Mouse (Mus musculus) Patski (cell line): ENCODE measurements around the gene Methig1. TPM values are rescaled to one million over a fixed set of nuclear protein-coding genes. Genes with fewer than 3 reads are reported as not detected.
"Not testable (repeated sequence)": the region's sequence is repeated elsewhere in the genome, so short reads cannot be mapped to it uniquely, and the experiment has no call there.

Experiments used
- ATAC-seq: fragments of 100-300 bp; one replicate; pipeline ENCODE4 v1.8.0; 2021
- CTCF ChIA-PET: fragments of 350-600 bp; sonication (Branson Sonifier 250); formaldehyde crosslinking; loops from one replicate; lab custom pipeline; 2022; ENCODE audit warnings: inconsistent platforms; lab: Charles Lee
- POLR2A ChIA-PET: fragments of 350-600 bp; sonication (Branson Sonifier 250); formaldehyde crosslinking; loops from one replicate; lab custom pipeline; 2022; ENCODE audit warnings: antibody characterized with exemption, inconsistent platforms; lab: Charles Lee
- DNase-seq: peaks from one replicate; pipeline ENCODE4 v3.0.0-alpha.2; 2011; ENCODE audit warnings: low read depth, low spot score
- H3K27me3 ChIP-seq: fragments of 371-371 bp; one replicate; pipeline ENCODE4 v1.5.1; 2021
- CTCF ChIP-seq: fragments of 100-300 bp; IDR thresholded peaks from one replicate; pipeline ENCODE4 v1.5.1; 2021
- in situ Hi-C: fragments of 300-500 bp; cut with MboI; formaldehyde crosslinking; loops from 3 replicates; pipeline ENCODE4 v1.11.1; 2018; ENCODE audit warnings: low pct_unique_long_range_greater_than_20kb, mixed read lengths
- polyA plus RNA-seq: library from polyadenylated mRNA; unstranded; gene quantifications from one replicate; pipeline ENCODE4 v1.2.3, GENCODE M21; 2021

Methig1 gene
- polyA plus RNA-seq, 1 experiment from 2014 or later = 0.51 TPM

DNA sequence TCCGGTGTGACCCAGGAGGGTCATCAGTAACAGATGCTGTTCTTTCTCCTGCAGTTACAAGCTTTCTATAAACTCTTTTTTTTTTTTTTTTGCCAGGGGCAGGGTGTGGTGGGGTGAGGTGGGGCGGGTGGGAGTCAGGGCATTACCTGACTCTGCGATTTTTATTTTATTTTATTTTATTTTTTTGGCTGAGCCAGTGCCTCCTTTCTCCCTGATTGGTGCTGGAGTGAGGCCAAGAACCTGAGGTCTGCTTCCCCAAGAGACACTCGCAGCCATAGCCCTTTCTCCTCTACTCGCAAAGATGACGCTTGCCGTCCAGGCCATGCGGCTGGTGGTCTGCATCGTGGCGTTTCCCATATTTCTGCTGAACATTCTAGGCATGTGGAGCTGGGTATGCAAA is 18.3 kb upstream of the Methig1 start, which contains the start of gene Mettl7a3:
Mettl7a3 (plus strand) TSS at position 301 of the 400 bp plus-strand sequence.
- no peaks in the 10 kb centered on the region for H3K27me3 ChIP-seq
- ATAC-seq (no peak), DNase-seq (no peak)
- CTCF ChIA-PET = interaction anchor here (0.7 to 1.7 kb wide), 2 partner anchors 26 to 40 kb away, joined by 3 to 5 read pairs; no protein-coding TSS in a partner anchor
- no peak for TF ChIP-seq CTCF
- POLR2A ChIA-PET = interaction anchor here (0.8 kb wide), 1 partner anchor 36 kb away, joined by 4 read pairs; no protein-coding TSS in a partner anchor
- in situ Hi-C loops = no loop called here

DNA sequence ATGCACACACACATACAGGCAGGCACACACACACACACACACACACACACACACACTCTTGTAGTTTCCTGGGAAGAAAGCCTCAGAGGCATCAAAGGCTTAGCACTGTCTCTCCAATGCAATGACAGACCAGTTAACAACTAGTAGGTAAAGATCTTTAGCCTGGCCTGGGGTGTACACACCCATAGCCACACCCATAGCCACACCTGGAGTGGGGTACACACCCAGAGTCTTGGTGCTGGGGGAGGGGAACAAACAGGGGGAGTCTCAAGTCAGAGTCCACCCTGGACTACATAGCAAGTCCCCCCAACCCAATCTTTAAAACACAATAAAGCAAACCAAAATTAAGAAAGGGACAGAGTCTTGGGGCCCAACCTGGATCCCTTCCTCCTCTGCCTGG is 15.6 kb upstream of the Methig1 start:
- POLR2A ChIA-PET, ATAC-seq, in situ Hi-C loops, DNase-seq, H3K27me3 ChIP-seq, CTCF ChIA-PET: not testable (repeated sequence)

DNA sequence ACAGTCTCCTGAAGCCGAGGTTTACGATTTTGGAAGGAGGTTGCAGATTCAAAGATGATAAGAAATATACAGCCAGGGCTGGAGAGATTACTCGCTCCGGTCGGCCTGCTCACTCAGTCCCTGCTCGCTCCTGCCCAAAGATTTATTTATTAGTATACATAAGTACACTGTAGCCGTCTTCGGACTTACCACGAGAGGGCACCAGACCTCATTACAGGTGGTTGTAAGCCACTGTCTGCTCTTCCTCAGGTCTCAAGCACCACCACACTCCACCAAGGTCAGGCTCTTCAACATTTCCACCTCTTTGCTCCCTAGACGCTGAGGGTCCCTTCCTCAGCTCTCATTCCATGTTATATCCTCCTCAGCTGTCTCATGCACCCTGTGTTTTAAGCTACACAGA is 15.1 kb upstream of the Methig1 start:
- ATAC-seq, POLR2A ChIA-PET, DNase-seq, H3K27me3 ChIP-seq, in situ Hi-C loops: not testable (repeated sequence)
- CTCF ChIA-PET = interaction anchor here (0.9 to 1.1 kb wide), 2 partner anchors 13 to 36 kb away, joined by 3 to 5 read pairs; no protein-coding TSS in a partner anchor

DNA sequence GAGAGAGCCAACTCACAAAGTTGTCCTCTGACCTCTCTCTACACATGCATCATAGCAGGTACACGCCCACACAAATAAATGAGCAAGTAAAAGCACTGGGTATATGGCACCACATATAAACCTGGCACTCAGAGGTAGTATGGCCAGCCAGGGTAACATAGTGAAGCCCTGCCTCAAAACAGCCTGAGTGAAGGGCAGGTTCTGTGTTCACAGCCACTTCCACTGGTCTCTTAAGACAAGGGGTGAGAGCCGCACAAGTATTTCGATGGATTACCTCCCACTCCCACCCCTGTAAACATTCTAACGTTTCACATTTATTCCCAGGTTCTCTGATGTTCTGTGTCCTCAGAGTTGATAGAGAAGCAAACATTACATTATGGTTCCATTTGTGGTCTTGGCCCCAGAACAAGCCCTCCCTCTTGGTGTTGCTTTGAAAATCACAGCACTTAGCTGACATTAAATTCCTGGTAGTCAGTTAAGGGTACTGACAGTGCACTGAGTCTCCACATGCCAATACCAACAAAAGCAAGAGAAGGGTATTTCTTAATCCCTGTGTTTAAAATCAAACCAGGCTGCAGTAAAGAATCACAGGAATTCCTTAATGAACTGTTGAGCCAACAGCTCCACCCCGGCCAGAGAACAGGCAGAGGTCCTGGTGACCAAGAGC is 11.5 kb upstream of the Methig1 start:
- ATAC-seq = peak; percentile 67
- H3K27me3 ChIP-seq, in situ Hi-C loops, POLR2A ChIA-PET, DNase-seq: not testable (repeated sequence)
- CTCF ChIA-PET = interaction anchor here (1.8 to 2.7 kb wide), 3 partner anchors 30 to 33 kb away, joined by 4 to 11 read pairs (median 4); no protein-coding TSS in a partner anchor

DNA sequence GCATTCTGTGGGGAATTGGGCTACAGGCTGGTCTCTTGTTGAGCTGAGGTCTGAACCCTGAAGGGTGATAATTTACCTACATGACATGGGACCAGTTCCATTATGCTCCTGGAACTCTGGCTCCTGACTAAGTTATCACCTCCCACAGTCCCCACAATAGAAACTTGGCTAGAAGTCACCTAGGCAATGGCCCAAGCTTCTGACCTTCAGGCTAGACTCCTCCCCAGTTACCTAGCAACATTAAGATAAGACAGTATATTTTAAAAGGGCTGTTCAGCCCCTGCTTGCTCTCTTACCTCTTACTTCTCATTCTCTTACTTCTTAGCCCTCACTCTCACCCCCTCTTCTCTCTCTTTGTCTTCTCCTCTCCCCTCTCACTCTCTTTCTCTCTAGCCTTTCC is 7.5 kb upstream of the Methig1 start:
- POLR2A ChIA-PET = no interaction called here
- no peak for ATAC-seq

DNA sequence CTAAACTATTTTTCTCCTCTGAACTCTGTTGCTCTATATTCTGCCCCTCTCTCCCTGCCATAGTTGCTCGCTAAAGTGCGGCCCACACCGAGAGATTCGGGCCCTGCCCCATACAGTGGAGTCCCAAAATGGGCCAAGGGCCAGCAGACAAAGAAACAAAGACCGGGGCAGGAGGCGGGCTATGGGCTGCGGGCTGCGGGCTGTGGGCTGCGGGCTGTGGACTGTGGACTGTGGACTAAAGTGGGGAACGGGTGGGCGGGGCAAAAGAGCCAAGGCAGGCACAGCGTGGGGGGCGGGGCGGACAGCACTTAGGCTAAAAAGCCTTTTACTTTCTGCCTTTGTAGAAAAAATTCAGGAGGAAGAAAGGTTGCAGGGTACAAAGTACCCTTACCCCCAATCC is 6.2 kb upstream of the Methig1 start:
- no peaks in the 10 kb centered on the region for H3K27me3 ChIP-seq
- DNase-seq (no peak), ATAC-seq (no peak)
- ChIA-PET CTCF (interaction anchor here (1.2 kb wide), 1 partner anchor 21 kb away, joined by 4 read pairs; no protein-coding TSS in a partner anchor), POLR2A (no interaction called here)
- TF ChIP-seq CTCF = no peak
- in situ Hi-C loops = no loop called here

More for the DNA sequence above, 7.5 kb upstream of the Methig1 start:
- no peaks in the 10 kb centered on the region for H3K27me3 ChIP-seq
- TF ChIP-seq CTCF = no peak
- DNase-seq = no peak
- CTCF ChIA-PET = no interaction called here
- in situ Hi-C loops = no loop called here

DNA sequence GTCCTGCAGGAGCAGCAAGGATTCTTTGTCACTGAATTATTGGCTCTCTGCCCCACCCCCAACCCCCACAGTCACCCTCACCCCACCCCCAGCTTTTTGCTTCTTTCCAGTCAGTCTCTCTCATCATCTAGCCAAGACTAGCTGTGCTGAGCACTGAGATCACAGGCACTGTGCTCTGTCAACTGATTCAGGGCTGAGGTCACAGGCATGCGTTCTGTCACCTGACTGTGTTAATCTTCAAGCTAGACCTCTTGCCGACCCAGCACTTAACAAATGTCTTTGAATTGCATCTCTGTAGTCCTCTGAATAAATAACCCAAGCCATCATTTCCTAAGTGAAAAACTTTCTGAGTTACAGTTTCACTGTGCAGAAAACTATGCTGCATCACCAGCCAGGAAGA is 3.5 kb upstream of the Methig1 start:
- in situ Hi-C loops = no loop called here
- ChIA-PET POLR2A (no interaction called here), CTCF (interaction anchor here (1.2 kb wide), 1 partner anchor 26 kb away, joined by 4 read pairs; no protein-coding TSS in a partner anchor)
- TF ChIP-seq CTCF = no peak
- H3K27me3 ChIP-seq = no peaks in the 10 kb centered on the region
- DNase-seq = peak; percentile 83
- peak; percentile 76 for ATAC-seq

DNA sequence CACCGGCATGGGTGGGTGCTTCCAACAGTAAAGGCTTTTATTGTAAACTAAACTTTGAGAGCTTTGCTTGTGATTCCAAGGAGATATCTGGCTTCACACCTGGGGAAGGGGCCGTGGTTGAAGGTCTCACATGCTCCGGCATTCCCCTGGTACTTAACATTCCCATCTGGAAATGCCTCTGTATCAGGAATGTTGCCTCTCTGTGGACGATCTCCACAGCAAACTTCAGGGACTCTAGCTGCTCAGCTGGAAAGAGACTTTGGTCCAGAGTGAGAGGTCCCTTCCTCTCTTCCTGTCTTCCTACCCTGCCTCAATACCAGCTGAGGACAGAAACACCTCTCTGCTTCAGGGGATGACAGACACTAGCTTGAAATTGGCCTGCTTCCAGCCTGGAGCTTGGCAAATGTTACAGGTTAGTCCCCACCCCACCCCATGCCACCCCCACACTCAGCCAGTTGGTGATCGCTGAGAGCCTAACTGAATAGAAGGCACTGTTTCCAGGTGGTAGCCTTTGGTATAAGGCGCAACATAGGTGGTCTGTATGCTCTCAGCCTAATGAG is 1.4 kb upstream of the Methig1 start:
- TF ChIP-seq CTCF = no peak
- CTCF ChIA-PET = interaction anchor here (1.8 kb wide), 1 partner anchor 13 kb away, joined by 5 read pairs; no protein-coding TSS in a partner anchor
- POLR2A ChIA-PET = interaction anchor here (0.6 to 1.0 kb wide), 3 partner anchors 16 to 100 kb away, joined by 3 read pairs; no protein-coding TSS in a partner anchor
- DNase-seq (no peak), ATAC-seq (no peak)
- no peaks in the 10 kb centered on the region for H3K27me3 ChIP-seq
- in situ Hi-C loops = no loop called here

DNA sequence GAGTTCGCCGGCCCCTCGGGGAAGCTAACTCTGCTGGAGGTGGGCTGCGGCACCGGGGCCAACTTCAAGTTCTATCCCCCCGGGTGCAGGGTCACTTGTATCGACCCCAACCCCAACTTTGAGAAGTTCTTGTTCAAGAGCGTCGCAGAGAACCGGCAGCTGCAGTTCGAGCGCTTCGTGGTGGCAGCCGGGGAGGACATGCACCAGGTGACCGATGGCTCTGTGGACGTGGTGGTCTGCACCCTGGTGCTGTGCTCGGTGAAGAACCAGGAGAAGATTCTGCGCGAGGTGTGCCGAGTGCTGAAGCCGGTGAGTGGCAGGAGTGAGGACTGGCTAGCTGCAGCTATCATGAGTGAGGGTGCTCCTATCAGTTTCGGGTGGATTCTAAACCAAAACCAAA is 450 bp downstream of the Methig1 start:
- POLR2A ChIA-PET, in situ Hi-C loops, ATAC-seq, DNase-seq, H3K27me3 ChIP-seq: not testable (repeated sequence)
- CTCF ChIA-PET = interaction anchor here (1.1 kb wide), 1 partner anchor 18 kb away, joined by 3 read pairs; no protein-coding TSS in a partner anchor

DNA sequence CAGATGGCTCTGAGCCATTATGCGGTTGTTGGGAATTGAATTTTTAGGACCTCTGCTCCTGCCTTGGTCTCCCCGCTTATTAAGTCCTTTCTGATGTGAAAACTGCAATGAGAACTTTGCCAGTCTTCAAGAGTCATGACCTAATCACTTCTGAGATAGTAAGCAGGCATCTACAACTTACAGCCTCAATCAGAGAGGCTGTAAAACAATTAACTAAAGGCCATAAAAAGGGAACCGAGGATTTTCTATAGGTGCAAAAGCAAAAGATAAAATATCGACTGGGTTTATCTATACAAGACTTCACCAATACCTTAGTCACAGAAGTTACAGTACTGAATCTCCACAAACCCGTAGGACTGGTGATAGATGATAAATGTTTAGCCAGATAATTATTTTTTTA is 2.9 kb downstream of the Methig1 start:
- CTCF ChIA-PET = no interaction called here

DNA sequence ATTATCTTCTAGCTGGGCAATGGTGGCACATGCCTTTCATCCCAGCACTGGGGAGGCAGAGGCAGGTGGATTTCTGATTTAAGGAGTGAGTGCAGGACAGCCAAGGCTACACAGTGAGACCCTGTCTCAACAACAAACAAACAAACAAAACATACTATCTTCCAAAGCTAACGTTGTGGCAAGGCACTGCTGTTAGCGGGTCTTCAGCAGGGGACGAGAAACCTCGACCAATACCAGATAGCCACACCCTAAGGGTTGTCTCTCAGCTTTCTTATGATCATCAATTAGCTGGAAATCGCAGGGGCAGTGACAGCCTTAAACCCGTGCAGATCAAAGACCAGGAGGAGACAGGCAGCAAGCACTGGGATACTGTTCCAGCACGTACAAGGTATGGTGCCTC is 11.3 kb downstream of the Methig1 start, which contains the start of gene Higd1c:
Higd1c (plus strand) TSS at position 301 of the 400 bp plus-strand sequence.
- CTCF ChIA-PET = no interaction called here
- ATAC-seq (no peak), DNase-seq (no peak)
- in situ Hi-C loops = no loop called here
- TF ChIP-seq CTCF = no peak
- no peaks in the 10 kb centered on the region for H3K27me3 ChIP-seq
- POLR2A ChIA-PET = no interaction called here

More for the DNA sequence above, 2.9 kb downstream of the Methig1 start:
- DNase-seq = no peak
- no peak for ATAC-seq
- no peaks in the 10 kb centered on the region for H3K27me3 ChIP-seq
- POLR2A ChIA-PET = no interaction called here
- in situ Hi-C loops = no loop called here
- no peak for TF ChIP-seq CTCF

DNA sequence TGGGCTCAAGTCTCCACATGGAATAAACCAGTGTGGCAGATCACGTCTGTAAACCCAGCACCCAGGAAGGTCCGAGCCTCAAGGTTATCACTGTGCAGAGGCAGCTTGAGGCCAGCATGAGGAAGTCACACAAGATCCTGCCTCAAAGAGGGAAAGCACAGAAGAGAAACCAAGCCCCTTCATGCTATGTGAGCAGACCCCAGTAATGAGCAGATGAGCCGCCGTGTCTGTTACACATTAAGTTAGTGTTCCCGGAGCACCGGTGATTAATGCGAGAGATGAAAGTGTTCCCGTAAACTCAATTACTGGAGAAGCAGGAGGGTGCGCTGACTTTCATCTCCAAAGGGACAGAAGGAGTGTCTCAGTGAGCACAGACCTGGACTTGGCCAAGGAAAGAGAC is 13.0 kb downstream of the Methig1 start:
- ATAC-seq, POLR2A ChIA-PET, H3K27me3 ChIP-seq, DNase-seq, CTCF ChIA-PET, in situ Hi-C loops: not testable (repeated sequence)
